Mouse (Mus musculus) stomach, embryonic 14.5 days (tissue): ENCODE results near the gene Insl3. TPM values are rescaled to one million over a fixed set of nuclear protein-coding genes. Genes with fewer than 3 reads are reported as not detected.
A peak's percentile ranks its signal among the peaks of the same experiment; 100 is the strongest.

Experiments
- ATAC-seq: fragments of 200-750 bp; cut with Nextera tagmentation; 2 replicates; pipeline ENCODE4 v1.8.0; 2017; ENCODE audit warnings: low read depth, moderate TSS enrichment; ENCODE audit not compliant: insufficient number of reproducible peaks, insufficient read depth, low FRiP score
- H3K27ac ChIP-seq: fragments of 300-500 bp; sonication (generic); 2 replicates; pipeline ENCODE4 v1.5.1; 2014; ENCODE audit warnings: mild to moderate bottlenecking, low read length, moderate library complexity, mixed read lengths
- H3K27me3 ChIP-seq: fragments of 300-500 bp; sonication (generic); 2 replicates; pipeline ENCODE4 v1.6.1; 2014; ENCODE audit warnings: low read length, control low read depth, mixed read lengths; ENCODE audit not compliant: control insufficient read depth, insufficient read depth
- H3K36me3 ChIP-seq: fragments of 300-500 bp; sonication (generic); 2 replicates; pipeline ENCODE4 v1.6.1; 2014; ENCODE audit warnings: mild to moderate bottlenecking, control low read depth, low read length, moderate library complexity, mixed read lengths; ENCODE audit not compliant: control insufficient read depth, insufficient read depth
- H3K4me1 ChIP-seq: fragments of 300-500 bp; sonication (generic); 2 replicates; pipeline ENCODE4 v1.6.1; 2014; ENCODE audit warnings: low read length, control low read depth, mixed read lengths; ENCODE audit not compliant: control insufficient read depth, insufficient read depth
- H3K4me2 ChIP-seq: fragments of 300-500 bp; sonication (generic); replicated peaks from 2 replicates; pipeline ENCODE4 v1.6.1; 2014; ENCODE audit warnings: low read depth, low read length, control low read depth
- H3K4me3 ChIP-seq: fragments of 300-500 bp; sonication (generic); 2 replicates; pipeline ENCODE4 v1.5.1; 2014; ENCODE audit warnings: low read depth, low read length, control low read depth
- H3K9ac ChIP-seq: fragments of 300-500 bp; sonication (generic); replicated peaks from 2 replicates; pipeline ENCODE4 v1.6.1; 2014; ENCODE audit warnings: low read depth, mild to moderate bottlenecking, control low read depth, low read length, moderate library complexity, mixed read lengths
- H3K9me3 ChIP-seq: fragments of 300-500 bp; sonication (generic); 2 replicates; pipeline ENCODE4 v1.6.1; 2016; ENCODE audit warnings: low read depth, low read length, control low read depth; ENCODE audit not compliant: control insufficient read depth
- whole genome bisulfite sequencing: fragments of 180-500 bp; shearing (Covaris S2); extraction: QIAGEN DNeasy Blood & Tissue Kit; methylation state at CpG from one replicate; pipeline ENCODE4 v1.1.7; 2014; 5-methylcytosine and 5-hydroxymethylcytosine counted together
- polyA plus RNA-seq: library from polyadenylated mRNA; unstranded; fragments of >200 nt; fragmentation: Nextera tagmentation; extraction: Ambion mirVana; gene quantifications from 2 replicates; pipeline ENCODE4 v1.2.1, GENCODE M21; 2014

The Insl3 gene
- polyA plus RNA-seq, 1 experiment from 2014 or later = 1.3 TPM

DNA sequence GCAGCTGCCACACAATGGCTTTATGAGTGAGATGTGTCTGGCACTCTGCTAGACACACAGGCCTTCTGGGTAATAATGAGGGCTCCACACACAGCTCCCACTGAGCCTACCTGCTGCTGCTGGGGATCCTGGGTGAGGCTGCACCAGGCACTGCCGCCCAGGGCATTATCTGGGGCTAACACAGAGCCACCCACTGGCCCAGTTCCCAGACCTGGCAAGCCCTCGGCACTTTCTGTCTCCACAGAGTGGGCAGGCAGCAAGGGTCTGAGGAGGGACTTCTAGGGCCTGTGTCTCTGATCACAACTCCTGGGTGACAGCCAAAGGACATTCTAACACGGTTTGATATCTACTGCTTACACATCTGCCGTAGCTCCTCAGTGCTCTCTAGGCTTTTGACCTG lies 30.2 kb downstream of the Insl3 start:
- H3K27ac ChIP-seq = no peak overlapping the region
- ATAC-seq = no peak
- H3K27me3 ChIP-seq = no peaks in the 10 kb centered on the region
- 64% methylated on average over 4 of the region's 4 CpGs for WGBS
- H3K9ac ChIP-seq = no peak overlapping the region
- H3K4me2 ChIP-seq = no peak overlapping the region
- H3K9me3 ChIP-seq = no peaks in the 10 kb centered on the region
- no peaks in the 10 kb centered on the region for H3K36me3 ChIP-seq
- no peak overlapping the region for H3K4me3 ChIP-seq
- H3K4me1 ChIP-seq = no peaks in the 10 kb centered on the region

DNA sequence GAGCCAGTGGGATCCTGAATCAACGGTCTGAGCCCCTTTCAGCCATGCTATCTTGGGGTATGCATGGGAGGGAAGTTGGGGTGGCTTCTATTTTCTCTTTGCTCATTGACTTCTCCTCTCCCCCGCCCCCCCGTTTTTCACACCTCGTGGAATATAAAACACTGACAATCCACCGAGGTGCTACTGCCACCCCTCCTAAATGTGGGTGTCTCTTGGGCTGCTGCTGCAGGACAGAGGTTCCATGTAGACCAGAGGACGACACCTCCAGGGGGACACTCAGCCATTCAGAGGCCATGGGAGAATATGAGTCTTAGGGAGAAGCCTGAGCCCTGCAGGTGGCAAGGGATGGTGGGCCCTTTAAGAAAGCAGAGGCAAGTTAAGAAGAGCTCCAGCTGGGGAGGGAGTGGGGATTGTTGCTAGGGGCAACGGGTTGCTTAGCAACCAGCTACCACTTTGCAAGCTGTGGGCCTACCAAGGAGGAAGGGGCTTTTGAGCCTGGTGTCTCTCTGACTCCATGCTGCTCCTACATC lies 31.0 kb downstream of the Insl3 start:
- 38% methylated on average over 7 of the region's 7 CpGs for WGBS
- ATAC-seq = no peak

DNA sequence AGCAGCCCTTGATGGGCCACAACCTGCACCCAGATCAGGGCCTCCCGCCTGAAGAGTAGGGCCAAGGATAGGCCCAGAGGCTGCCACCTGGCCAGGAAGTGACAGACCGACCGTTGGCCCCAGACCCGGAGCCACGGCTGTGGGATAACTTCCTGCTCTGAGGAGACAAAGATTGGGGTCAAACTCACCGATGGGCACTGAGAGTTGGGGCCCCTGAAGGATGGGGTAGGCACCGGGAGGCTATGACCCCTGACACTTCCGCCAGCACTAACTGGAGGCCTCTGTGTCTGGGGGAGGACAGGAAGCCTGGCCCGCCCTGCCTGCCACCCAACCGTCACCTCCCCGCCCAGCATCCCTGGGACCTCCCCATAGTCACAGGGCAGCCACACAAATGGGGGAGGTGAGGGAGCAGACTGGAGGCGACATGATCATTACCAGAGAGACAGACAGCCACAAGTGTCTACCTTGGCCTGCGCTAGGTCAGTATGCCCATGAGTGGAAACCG lies 34.1 kb downstream of the Insl3 start:
- 60% methylated on average over 14 of the region's 14 CpGs for WGBS

More for the DNA sequence above, 31.0 kb downstream of the Insl3 start:
- Histone ChIP-seq H3K9me3 (no peaks in the 10 kb centered on the region), H3K4me3 (no peak overlapping the region), H3K36me3 (no peaks in the 10 kb centered on the region), H3K9ac (no peak overlapping the region), H3K4me2 (no peak overlapping the region), H3K27ac (no peak overlapping the region), H3K27me3 (no peaks in the 10 kb centered on the region), H3K4me1 (no peaks in the 10 kb centered on the region)

GRCm38 (mm10) chr8:71724389-71724788 lies 35.4 kb downstream of the Insl3 start:
- no peaks in the 10 kb centered on the region for H3K36me3 ChIP-seq
- H3K27ac ChIP-seq = no peak overlapping the region
- WGBS = 44% methylated on average over 4 of the region's 4 CpGs
- H3K9ac ChIP-seq = no peak overlapping the region
- H3K4me1 ChIP-seq = peaks cover 4% of the 10 kb centered on the region; the same call in 1 of the 2 replicates
- H3K4me2 ChIP-seq = no peak overlapping the region; the same call in 1 of the 2 replicates
- H3K4me3 ChIP-seq = no peak overlapping the region
- H3K9me3 ChIP-seq = no peaks in the 10 kb centered on the region
- ATAC-seq = no peak
- H3K27me3 ChIP-seq = no peaks in the 10 kb centered on the region

More for the DNA sequence above, 34.1 kb downstream of the Insl3 start:
- Histone ChIP-seq H3K9me3 (no peaks in the 10 kb centered on the region), H3K4me1 (peaks cover under 1% of the 10 kb centered on the region; the same call in 1 of the 2 replicates), H3K9ac (no peak overlapping the region), H3K27ac (no peak overlapping the region), H3K27me3 (no peaks in the 10 kb centered on the region), H3K4me3 (no peak overlapping the region), H3K36me3 (no peaks in the 10 kb centered on the region), H3K4me2 (no peak overlapping the region)
- no peak for ATAC-seq

- peaks cover 4% of the 10 kb centered on the region; the same call in 1 of the 2 replicates for H3K4me1 ChIP-seq
- H3K4me2 ChIP-seq = peak within 1 kb of the TSS; percentile 79
- H3K4me3 ChIP-seq = peak within 1 kb of the TSS; percentile 43
- H3K9ac ChIP-seq = peak within 1 kb of the TSS; percentile 12; the same call in 1 of the 2 replicates
- under 1% methylated on average over 54 of the region's 54 CpGs for WGBS
- ATAC-seq = peak; percentile 80
- no peaks in the 10 kb centered on the region for H3K9me3 ChIP-seq
- no peaks in the 10 kb centered on the region for H3K27me3 ChIP-seq
- no peak within 1 kb of the TSS for H3K27ac ChIP-seq
- no peaks in the 10 kb centered on the region for H3K36me3 ChIP-seq
Measured at GRCm38 (mm10) chr8:71725122-71725924, 36.3 kb downstream of the Insl3 start, which contains the start of gene Fcho1. Fcho1 (minus strand) TSS chr8:71725716.

DNA sequence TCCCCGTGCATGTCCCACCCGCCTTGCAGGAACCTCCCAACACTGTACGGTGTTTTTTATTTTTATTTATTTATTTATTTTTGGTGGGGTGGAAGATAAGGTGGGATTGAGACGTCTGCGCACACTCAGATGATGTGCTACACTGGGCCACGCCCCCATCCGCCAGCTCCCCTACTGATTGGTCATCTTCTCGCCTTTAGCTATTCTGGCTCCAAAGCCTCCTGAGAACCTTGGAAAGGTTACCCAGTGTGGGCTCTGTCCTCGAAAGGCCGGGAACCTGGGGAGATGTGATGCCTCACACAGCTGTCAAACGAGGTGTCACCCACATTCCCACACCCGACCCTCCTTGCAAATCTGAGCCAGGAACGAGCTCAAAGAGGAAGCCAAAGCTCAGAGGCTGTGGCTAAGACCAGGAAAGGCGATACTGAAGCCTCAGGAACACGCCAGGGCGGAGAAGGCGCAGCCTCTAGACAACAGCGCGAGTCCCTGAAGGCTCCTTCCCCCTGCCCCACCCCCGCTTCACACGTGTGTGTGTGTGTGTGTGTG lies 39.3 kb downstream of the Insl3 start:
- ATAC-seq = peak; percentile 19; the same call in 1 of the 2 replicates
- Histone ChIP-seq H3K4me2 (peak overlapping the region; percentile 43), H3K27ac (no peak overlapping the region), H3K4me1 (peaks cover 4% of the 10 kb centered on the region; the same call in 1 of the 2 replicates), H3K9me3 (no peaks in the 10 kb centered on the region), H3K36me3 (no peaks in the 10 kb centered on the region), H3K4me3 (peak overlapping the region; percentile 17; the same call in 1 of the 2 replicates), H3K9ac (no peak overlapping the region), H3K27me3 (no peaks in the 10 kb centered on the region)
- 6% methylated on average over 19 of the region's 21 CpGs for WGBS

DNA sequence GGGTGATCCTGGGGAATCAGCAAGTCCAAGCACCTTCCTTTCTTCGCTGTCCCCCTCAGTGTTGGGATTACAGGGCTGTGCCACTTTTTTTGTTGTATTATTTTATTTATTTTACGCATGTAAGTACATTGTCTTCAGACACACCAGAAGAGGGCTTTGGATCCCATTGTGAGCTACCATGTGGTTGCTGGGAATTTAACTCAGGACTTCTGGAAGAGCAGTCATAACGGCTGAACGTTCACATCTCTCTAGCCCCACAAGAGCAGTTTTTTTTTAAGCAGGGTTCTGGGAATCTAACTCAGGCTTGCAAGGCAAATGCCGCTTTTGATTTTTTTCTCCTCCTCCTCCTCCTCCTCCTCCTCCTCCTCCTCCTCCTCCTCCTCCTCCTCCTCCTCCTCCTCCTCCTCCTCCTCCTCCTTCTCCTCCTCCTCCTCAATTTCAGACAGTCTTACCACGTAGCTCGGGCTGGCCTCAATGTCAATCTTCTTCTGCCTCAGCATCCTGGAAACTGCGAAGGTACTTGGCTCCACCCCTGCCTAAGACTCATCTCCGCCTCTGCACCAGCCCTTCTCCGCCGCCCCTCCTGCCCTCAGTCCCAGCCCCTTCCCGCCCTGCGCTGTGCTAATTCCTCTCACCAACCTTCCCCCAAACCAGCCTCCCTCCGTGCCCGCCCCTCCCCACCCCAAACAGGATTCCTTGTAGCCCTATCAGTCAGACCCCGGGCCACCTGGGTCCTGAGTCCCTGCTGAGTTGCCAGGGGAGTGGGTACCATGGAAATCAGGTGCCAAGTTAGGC lies 40.0 kb downstream of the Insl3 start:
- no peak overlapping the region for H3K27ac ChIP-seq
- peak overlapping the region; percentile 43 for H3K4me2 ChIP-seq
- H3K9ac ChIP-seq = no peak overlapping the region
- peak overlapping the region; percentile 17; the same call in 1 of the 2 replicates for H3K4me3 ChIP-seq
- no peak for ATAC-seq
- H3K36me3 ChIP-seq = no peaks in the 10 kb centered on the region
- peaks cover 4% of the 10 kb centered on the region; the same call in 1 of the 2 replicates for H3K4me1 ChIP-seq
- WGBS = 4% methylated on average over 16 of the region's 16 CpGs
- H3K27me3 ChIP-seq = no peaks in the 10 kb centered on the region
- no peaks in the 10 kb centered on the region for H3K9me3 ChIP-seq
